Mouse (Mus musculus) adrenal gland, postnatal 25 days (tissue): ENCODE measurements around the gene Nphp4. TPM values are rescaled to one million over a fixed set of nuclear protein-coding genes. Genes with fewer than 3 reads are reported as not detected.

Experiments
- DNase-seq: peaks from one replicate; pipeline ENCODE4 v3.0.0; 2021; ENCODE audit warnings: mixed read lengths
- total RNA-seq: library from RNA; stranded (reverse); gene quantifications from 2 replicates; pipeline ENCODE4 v1.2.3, GENCODE M21; 2021

Nphp4 gene
- total RNA-seq, 1 experiment from 2014 or later = 4.1 TPM

DNA sequence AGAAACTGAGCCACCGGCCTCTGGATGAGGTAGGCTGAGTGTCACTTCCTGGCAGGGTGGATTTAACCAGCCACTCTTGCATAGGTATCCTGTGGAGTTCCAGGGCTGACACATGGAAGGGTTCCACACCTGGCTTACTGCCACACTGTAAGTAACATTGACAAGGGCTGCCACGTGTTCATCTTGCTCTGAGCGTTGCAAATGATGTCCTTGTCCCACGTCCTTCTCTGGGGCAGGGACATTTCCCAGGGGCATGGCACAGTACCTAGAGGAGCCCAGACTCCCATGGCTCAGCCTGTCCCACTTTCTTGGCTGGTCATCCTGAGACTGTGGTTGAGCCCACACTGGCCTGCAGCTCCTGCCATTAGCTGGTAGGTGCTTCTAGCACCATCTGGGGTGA, 91.5 kb downstream of the Nphp4 start:
- no peak for DNase-seq

DNA sequence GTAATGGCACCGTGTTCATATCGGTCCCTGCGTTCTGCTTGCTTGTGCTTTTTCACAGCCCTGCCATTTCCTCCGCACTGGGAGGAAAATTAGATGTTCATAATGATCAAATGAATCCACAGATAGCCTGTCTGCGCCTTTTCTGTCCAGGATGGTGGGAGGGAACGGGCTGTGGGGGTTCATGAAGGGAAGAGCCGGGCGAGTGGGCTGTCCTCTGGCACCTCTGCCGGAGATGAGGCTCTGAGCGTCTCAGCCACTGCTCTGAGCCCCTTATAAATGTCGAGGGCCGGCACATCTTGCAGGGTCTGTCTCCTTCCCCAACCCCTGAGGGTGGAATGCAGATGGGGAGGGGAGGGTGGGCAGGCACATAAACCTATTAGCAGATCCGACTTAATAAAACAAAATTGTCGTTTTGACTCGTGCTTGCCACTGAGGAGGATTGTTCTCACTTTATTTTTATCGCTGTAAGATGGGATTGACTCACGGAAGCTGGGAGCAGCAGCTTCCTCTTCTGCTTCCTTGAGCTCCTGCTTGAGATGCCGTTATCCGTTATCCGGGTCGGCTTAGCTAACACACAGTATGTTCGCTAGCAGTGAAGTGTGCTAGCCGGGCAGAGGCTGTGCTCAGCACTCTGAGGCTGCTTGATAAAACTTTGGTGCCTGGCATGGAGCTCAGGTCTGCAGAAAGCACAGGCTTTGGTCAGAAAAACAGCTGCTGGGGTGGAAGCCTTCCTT, 92.3 kb downstream of the Nphp4 start:
- no peak for DNase-seq

DNA sequence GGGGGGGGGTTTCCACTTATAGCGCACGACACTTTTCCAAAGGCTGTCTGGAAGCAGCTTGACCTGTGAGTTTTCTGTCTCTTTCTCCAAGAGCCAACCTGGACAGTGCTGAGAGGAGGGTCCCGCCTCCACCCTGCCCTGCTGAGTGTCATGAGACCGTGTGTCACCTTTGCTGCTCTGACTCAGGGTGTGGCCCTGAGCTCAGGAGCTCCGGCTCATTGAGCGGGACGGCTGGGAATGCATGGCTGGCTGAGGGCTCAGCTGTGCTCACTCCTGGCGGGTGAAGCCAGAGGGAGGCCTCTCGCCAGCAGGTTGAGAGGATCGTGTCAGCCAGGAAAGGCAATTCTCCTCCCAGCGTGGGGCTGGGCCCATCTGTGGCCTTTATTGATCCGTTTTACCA, 97.8 kb downstream of the Nphp4 start:
- no peak for DNase-seq

DNA sequence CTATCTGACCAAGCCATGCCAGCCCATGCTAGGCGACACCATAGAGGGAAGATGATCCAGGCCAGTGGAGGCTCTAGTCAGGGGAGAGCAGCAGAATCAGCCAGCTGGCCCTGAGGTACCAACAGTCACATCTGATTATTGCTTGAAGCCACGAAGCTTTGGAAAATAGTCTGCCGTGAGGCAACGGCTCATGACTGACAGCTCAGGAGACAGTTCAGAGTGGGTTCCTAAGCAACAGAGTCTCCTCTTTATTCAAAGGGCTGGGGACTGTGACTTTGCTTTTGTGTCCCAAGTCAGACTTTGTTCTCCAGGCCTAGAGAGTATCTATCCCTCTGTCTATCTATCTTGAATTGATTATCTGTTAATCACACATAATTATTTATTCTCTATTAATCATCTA, 100.3 kb downstream of the Nphp4 start:
- DNase-seq = no peak

DNA sequence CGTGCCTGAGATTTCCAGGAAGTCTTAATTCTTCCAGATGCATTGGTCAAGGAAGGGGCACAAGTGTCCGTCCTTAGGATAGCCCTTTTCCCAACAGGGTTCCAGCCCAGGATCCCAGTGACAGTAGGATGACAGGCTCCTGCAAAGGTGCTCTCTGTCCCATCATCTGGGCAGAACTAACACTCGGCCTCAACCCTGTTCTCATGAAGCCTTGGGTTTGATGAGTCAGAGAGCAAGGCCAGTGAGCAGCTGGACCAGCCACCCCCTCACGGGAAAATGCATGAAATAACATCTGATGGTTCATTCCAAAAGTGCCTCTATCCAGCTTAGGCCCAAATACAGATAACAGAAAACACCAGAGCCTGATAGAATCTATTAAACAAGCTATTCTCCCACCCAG, 103.5 kb downstream of the Nphp4 start:
- DNase-seq = no peak

DNA sequence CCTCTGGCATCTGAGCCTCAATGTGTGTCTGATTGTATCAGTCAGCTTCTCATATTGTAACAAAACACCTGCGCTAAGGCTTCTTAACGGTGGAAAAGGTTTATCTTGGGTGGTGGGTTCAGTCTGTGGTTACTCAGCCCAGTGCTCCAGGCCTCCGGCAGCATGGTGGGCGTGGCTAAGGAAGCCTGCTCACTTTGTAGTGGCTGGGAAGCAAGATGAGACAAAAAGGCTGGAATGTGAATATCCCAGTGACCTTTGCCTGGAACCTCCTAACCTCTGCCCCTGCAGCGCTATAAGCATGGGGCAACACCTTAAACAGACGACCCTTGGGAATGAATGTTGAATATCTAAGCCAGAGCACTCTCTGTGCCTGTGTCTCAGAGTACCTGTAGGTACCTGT, 105.7 kb downstream of the Nphp4 start:
- DNase-seq = no peak

DNA sequence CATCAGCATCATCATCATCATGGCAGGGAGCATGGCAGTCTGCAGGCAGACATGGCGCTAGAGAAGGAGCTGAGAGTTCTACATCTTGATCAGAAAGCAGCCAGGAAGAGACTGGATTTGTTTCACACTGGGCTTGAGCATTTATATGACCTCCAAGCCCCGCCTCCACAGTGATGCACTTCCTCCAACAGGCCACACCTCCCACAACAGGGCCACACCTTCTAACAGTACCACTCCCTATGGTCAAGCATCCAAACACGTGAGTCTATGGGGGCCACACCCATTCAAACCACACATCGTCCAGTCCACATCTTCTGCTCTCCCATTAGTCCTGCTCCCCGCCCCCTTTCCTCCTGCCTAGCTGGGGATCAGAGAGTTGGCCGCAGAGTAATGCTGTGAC, 107.1 kb downstream of the Nphp4 start:
- DNase-seq = no peak

DNA sequence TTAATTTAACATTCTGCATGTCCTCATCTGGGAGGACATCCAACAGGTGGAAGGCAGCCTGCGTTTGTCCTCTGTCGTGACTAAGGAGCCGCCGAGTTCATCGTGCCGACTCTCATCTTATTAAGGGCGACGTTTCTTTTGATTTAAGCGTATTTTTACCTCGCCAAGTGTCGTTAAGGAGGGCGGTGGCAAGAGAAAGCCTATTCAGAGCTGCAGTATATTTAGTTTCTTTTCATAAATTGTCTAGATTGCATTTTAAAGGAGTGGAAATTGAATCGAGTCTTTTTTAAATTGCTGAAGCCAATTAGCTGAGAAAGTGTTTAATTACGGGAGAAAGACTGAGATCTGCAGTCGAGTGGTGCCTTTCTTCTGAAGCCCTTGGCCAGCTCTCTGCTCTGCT, 109.0 kb downstream of the Nphp4 start:
- DNase-seq = no peak

DNA sequence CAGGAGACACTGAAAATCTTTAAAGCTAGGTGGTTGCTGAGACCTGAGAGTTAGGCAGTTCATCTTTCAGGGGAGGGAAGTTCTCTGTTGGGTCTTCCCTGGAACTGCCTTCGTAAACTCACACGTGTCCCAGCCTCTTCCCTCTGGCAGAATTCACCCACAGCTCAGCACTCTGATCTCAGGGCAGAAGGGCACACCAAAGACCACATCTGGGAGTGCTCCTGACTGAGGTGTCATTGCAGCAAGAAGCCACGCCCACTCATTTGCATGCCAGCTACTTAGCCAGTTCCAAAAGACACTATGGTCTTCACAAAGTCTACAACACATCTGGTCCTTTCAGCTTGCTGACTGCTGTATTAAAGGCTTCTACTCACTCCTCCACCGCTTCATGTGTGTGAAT, 109.7 kb downstream of the Nphp4 start:
- no peak for DNase-seq

DNA sequence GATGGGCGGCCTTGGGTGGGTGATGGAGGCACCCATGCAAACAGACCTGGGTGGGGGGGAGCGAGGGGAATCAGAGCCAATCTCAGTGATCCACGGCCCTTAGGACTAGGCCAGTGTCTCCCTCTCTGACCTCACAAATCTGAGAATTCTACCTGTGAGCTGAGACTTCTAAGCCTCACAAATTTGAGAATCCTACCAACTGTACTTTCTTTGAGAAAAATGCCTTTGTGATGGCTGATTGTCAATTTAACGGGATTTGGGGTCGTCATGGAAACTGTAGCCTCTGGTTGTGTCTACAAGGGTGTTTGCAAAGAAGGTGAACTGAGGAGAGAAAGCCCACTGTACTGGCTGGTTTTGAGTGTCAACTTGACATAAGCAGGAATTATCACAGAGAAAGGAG, 127.8 kb downstream of the Nphp4 start:
- no peak for DNase-seq

DNA sequence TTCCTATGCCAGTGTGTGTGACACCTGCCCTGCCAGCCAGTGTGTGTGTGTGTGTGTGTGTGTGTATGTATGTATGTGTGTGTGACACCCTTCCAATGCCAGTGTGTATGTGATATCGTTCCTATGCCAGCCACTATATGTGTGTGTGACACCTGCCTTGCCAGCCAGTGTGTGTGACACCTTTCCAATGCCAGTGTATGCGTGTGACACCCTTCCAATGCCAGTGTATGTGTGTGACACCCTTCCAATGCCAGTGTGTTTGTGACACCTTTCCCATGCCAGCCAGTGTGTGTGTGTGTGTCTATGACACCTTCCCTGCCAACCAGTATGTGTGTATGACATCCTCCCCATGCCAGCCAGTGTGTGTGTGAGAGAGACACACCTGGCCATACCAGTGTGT, 132.7 kb downstream of the Nphp4 start:
- no peak for DNase-seq

DNA sequence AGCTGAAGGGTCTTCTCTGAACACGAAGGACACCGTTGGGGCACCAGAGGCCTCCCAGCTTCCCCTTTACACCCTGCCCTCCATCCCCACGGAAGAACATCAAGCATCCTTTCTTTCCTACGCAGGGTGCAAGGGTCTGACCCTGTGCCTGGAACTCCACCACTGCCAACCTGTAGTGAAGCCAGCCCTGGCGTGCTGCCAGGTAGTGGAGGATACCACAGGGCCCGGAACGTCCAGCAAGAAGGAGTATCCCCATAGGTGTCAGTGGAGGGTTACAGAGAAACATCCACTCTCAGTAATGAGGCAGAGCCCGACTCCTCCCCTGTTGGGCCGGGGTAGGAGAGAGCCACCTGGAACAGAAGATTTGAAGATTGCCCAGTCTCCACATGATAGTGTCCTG, 133.5 kb downstream of the Nphp4 start:
- no peak for DNase-seq

Other genes with a start within 250 kb of the Nphp4 start
- gene Gpr153, start 202.5 kb upstream of the Nphp4 start, total RNA-seq = 3.1 and 3.6 TPM in 2 replicates
- not detected in 2 replicates for gene Hes3, start 185.0 kb upstream of the Nphp4 start, total RNA-seq
- 44.9 and 48.7 TPM in 2 replicates for gene Icmt, start 179.5 kb upstream of the Nphp4 start, total RNA-seq
- gene Rnf207, start 157.7 kb upstream of the Nphp4 start, total RNA-seq = 1.1 TPM in 1 of 2 replicates, not detected in the other
- gene Rpl22, start 151.0 kb upstream of the Nphp4 start, total RNA-seq = 458 and 532 TPM in 2 replicates
- gene Chd5, start 138.1 kb upstream of the Nphp4 start, total RNA-seq = 4.2 and 9.5 TPM in 2 replicates
- gene Kcnab2, start 1.2 kb downstream of the Nphp4 start, total RNA-seq = 4.4 and 8.4 TPM in 2 replicates